Mouse (Mus musculus): ENCODE results near the gene Tpbpb. TPM values are rescaled to one million over a fixed set of nuclear protein-coding genes. Genes with fewer than 3 reads are reported as not detected.

Gene Tpbpb
- polyA plus RNA-seq (2015; fragmentation: Nextera tagmentation; extraction: Ambion mirVana): not detected in 2 replicates

GRCm38 (mm10) chr13:60904780-60905179, at the start of gene Tpbpb:
TSS of gene Tpbpb (minus strand) at chr13:60904880.

DNA sequence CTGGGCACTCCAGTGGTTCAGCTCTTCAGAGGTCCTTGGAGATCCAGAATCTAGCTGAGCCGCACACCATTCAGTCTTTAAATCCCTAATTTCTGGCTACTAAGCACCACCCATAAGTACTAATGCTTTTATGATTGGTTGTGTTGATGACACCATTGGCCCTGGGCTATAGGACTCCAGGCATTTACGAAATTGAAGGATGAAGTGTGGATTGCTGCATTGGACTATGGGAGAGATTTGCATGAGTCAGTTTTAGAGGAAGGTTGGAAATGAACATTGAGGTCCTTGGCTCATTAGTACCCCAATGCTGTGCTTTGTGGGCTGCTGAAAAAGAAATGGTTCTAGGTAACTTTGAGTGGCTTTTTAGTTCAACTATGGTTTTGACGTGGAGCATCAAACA, 37.2 kb upstream of the Tpbpb start, which contains the start of gene Tpbpa:
Tpbpa (minus strand) TSS at position 101 of the 400 bp plus-strand sequence.

GRCm38 (mm10) chr13:60936500-60936901, 31.8 kb upstream of the Tpbpb start, which contains the start of the genes Gm49391 and Ctla2a:
TSS of gene Gm49391 (minus strand) at chr13:60936571.
TSS of gene Ctla2a (minus strand) at chr13:60936625.

DNA sequence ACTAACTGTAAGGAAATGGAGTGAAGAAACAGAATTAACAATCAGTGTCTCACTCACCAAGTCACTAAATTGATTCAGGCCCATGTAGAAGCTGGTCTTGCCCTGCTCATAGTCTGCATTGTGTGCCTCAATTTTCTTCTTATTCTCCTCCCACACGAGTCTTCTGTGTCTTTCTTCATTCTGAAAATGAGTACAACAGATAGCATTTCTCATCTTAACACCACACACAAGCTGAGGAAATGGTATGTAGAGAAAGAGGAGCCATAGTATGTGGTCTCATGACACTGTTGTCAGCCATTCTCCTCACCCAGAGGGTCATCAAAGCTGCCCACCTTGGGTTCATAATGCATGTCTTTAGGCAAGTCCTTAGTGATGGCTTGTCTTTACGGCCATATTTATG, 30.8 kb upstream of the Tpbpb start, which contains the start of gene Gm49393:
Gm49393 (minus strand) TSS at position 101 of the 400 bp plus-strand sequence.

GRCm38 (mm10) chr13:60897328-60897727, 7.4 kb downstream of the Tpbpb start, which contains the start of gene Ctla2b:
TSS of gene Ctla2b (minus strand) at chr13:60897447.

DNA sequence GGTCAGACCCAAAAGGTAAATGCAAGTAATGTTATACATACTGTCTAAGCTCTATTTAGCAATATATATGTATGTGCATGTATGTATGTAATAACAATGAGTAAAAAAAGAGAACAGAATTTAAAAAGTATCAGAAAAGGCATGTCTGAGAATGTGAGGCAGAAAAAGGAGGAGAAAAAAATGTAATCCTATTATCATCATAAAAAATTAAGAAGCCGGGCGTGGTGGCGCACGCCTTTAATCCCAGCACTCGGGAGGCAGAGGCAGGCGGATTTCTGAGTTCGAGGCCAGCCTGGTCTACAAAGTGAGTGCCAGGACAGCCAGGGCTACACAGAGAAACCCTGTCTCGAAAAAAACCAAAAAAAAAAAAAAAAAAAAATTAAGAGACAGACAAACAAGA, 7.9 kb downstream of the Tpbpb start, which contains the start of gene Gm49392:
Gm49392 (minus strand) TSS at position 101 of the 400 bp plus-strand sequence.

GRCm38 (mm10) chr13:60864281-60864680, 40.4 kb downstream of the Tpbpb start, which contains the start of gene 4930486L24Rik:
TSS of gene 4930486L24Rik (minus strand) at chr13:60864475.

Other genes starting within 250 kb of the Tpbpb start
- not detected in 2 replicates for gene BC051665, start 118.5 kb downstream of the Tpbpb start, polyA plus RNA-seq (2015; fragmentation: Nextera tagmentation; extraction: Ambion mirVana)
- gene Ctsll3, start 102.0 kb downstream of the Tpbpb start, polyA plus RNA-seq (2015; fragmentation: Nextera tagmentation; extraction: Ambion mirVana): not detected in 2 replicates
- not detected in 2 replicates for gene 4930486L24Rik, start 40.4 kb downstream of the Tpbpb start, polyA plus RNA-seq (2015; fragmentation: Nextera tagmentation; extraction: Ambion mirVana)
- gene Gm49392, start 8.0 kb downstream of the Tpbpb start, polyA plus RNA-seq (2015; fragmentation: Nextera tagmentation; extraction: Ambion mirVana): 0.28 and 0.37 TPM in 2 replicates
- 2.3 and 3.4 TPM in 2 replicates for gene Ctla2b, start 7.4 kb downstream of the Tpbpb start, polyA plus RNA-seq (2015; fragmentation: Nextera tagmentation; extraction: Ambion mirVana)
- gene Gm49393, start 30.7 kb upstream of the Tpbpb start, polyA plus RNA-seq (2015; fragmentation: Nextera tagmentation; extraction: Ambion mirVana): not detected in 2 replicates
- gene Gm49391, start 31.7 kb upstream of the Tpbpb start, polyA plus RNA-seq (2015; fragmentation: Nextera tagmentation; extraction: Ambion mirVana): 1.1 and 2.2 TPM in 2 replicates
- 34.1 and 37.4 TPM in 2 replicates for gene Ctla2a, start 31.7 kb upstream of the Tpbpb start, polyA plus RNA-seq (2015; fragmentation: Nextera tagmentation; extraction: Ambion mirVana)
- not detected in 2 replicates for gene Tpbpa, start 37.1 kb upstream of the Tpbpb start, polyA plus RNA-seq (2015; fragmentation: Nextera tagmentation; extraction: Ambion mirVana)
- not detected in 2 replicates for gene Ctsj, start 101.1 kb upstream of the Tpbpb start, polyA plus RNA-seq (2015; fragmentation: Nextera tagmentation; extraction: Ambion mirVana)
- gene Ctsq, start 135.8 kb upstream of the Tpbpb start, polyA plus RNA-seq (2015; fragmentation: Nextera tagmentation; extraction: Ambion mirVana): not detected in 2 replicates